Mouse (Mus musculus) C2C12 (cell line): ENCODE data around the gene Adora1.

Source experiments
- CTCF ChIP-seq: IDR thresholded peaks from one replicate; pipeline ENCODE4 v1.5.1; 2011; ENCODE audit not compliant: control insufficient read depth, insufficient read depth, insufficient read length
- FOSL1 ChIP-seq: IDR thresholded peaks from one replicate; pipeline ENCODE4 v1.8.0; 2011; ENCODE audit warnings: mild to moderate bottlenecking, low read length; ENCODE audit not compliant: poor library complexity, insufficient read depth, severe bottlenecking
- MAX ChIP-seq: IDR thresholded peaks from one replicate; pipeline ENCODE4 v1.6.1; 2011; ENCODE audit warnings: mild to moderate bottlenecking, control low read depth

DNA sequence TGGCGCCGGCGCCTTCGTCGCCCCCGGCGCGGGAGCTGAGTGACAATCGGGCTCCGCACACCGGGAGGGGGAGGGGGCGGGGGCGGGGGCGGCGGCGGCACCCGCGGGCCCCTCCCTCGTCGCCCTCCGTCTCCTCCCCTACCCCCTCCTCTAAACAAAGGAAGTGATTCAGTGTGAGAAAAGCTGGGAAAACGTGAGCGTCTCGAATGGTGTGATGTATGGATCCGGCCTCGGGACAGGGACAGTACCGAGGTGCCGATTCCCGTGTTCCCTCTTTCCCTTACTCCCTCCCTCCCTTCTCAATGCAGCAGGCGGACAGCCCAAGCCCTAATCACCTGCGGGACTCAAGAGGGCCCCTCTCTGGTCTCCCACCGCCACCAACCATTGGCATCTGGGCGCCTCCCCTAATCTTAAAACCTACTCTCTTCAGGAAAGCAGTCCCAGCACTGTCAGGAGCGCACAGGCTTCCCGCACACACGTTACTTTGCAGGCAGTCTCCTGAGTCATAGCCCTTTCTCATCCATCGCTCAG lies at the start of gene Adora1:
- TF ChIP-seq CTCF (no peak), FOSL1 (no peak), MAX (no peak)
